Mouse (Mus musculus) forebrain, embryonic 13.5 days (tissue): ENCODE measurements around the gene Zbtb40. TPM values are rescaled to one million over a fixed set of nuclear protein-coding genes. Genes with fewer than 3 reads are reported as not detected.

Experiments used
- ATAC-seq: fragments of 200-750 bp; cut with Nextera tagmentation; 2 replicates; pipeline ENCODE4 v1.8.0; 2017
- H3K27ac ChIP-seq: fragments of 300-500 bp; sonication (generic); 2 replicates; pipeline ENCODE4 v1.5.1; 2015; ENCODE audit warnings: inconsistent platforms, mild to moderate bottlenecking, moderate library complexity
- H3K27me3 ChIP-seq: fragments of 300-500 bp; sonication (generic); 2 replicates; pipeline ENCODE4 v1.6.1; 2015; ENCODE audit warnings: mild to moderate bottlenecking, inconsistent platforms
- H3K36me3 ChIP-seq: fragments of 300-500 bp; sonication (generic); 2 replicates; pipeline ENCODE4 v1.6.1; 2015; ENCODE audit warnings: mild to moderate bottlenecking, inconsistent platforms; ENCODE audit not compliant: poor library complexity, severe bottlenecking
- H3K4me1 ChIP-seq: fragments of 300-500 bp; sonication (generic); 2 replicates; pipeline ENCODE4 v1.6.1; 2015; ENCODE audit warnings: inconsistent platforms
- H3K4me2 ChIP-seq: fragments of 300-500 bp; sonication (generic); 2 replicates; pipeline ENCODE4 v1.6.1; 2015; ENCODE audit warnings: inconsistent platforms, mild to moderate bottlenecking, moderate library complexity
- H3K4me3 ChIP-seq: fragments of 300-500 bp; sonication (generic); 2 replicates; pipeline ENCODE4 v1.5.1; 2015; ENCODE audit warnings: mild to moderate bottlenecking, inconsistent platforms
- H3K9ac ChIP-seq: fragments of 300-500 bp; sonication (generic); 2 replicates; pipeline ENCODE4 v1.6.1; 2015; ENCODE audit warnings: mild to moderate bottlenecking, inconsistent platforms
- H3K9me3 ChIP-seq: fragments of 300-500 bp; sonication (generic); replicated peaks from 2 replicates; pipeline ENCODE4 v1.6.1; 2016; ENCODE audit warnings: inconsistent platforms
- WGBS: fragments of 180-500 bp; shearing (Covaris S2); methylation state at CpG from one replicate; pipeline ENCODE4 v1.1.7; 2015; 5-methylcytosine and 5-hydroxymethylcytosine counted together
- polyA plus RNA-seq: library from polyadenylated mRNA; unstranded; fragments of >200 nt; fragmentation: Nextera tagmentation; extraction: Ambion mirVana; gene quantifications from 2 replicates; pipeline ENCODE4 v1.2.1, GENCODE M21; 2015

Gene Zbtb40
- 4.8 and 5.0 TPM in 2 replicates for polyA plus RNA-seq

DNA sequence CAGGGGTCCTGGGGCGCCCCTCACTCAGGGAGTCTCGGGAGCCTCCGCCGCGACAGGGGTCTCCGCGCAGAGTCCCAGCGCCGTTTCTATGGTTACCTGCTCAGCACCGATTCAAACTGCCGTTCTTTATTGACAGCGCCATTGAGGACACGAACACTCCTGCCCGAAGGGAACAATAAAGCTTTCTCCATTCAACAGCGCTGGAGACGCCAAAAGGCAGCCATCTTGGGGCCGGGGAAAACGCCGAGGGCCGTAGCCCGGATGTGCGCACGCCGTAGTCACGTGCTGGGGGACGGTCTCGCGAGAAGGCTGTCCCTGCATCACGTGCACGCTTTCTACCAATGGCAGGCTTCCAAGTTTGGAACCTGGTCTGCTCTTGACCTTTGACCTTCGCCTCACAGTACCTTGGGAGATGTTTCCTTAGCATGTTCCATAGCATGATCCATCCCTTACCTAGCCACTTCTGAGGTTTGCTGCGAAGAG, at the start of gene Zbtb40:
Zbtb40 (minus strand) TSS at position 252 of the 483 bp plus-strand sequence.
- peak within 1 kb of the TSS; percentile 80 for H3K27ac ChIP-seq
- ATAC-seq = peak; percentile 98
- H3K4me3 ChIP-seq = peak within 1 kb of the TSS; percentile 78
- WGBS = 1% methylated on average over 32 of the region's 32 CpGs
- no peaks in the 10 kb centered on the region for H3K36me3 ChIP-seq
- H3K27me3 ChIP-seq = peaks cover 40% of the 10 kb centered on the region
- H3K9ac ChIP-seq = peak within 1 kb of the TSS; percentile 82
- H3K4me2 ChIP-seq = peak within 1 kb of the TSS; percentile 79
- H3K9me3 ChIP-seq = no peaks in the 10 kb centered on the region; the same call in 1 of the 2 replicates
- peaks cover 20% of the 10 kb centered on the region for H3K4me1 ChIP-seq

DNA sequence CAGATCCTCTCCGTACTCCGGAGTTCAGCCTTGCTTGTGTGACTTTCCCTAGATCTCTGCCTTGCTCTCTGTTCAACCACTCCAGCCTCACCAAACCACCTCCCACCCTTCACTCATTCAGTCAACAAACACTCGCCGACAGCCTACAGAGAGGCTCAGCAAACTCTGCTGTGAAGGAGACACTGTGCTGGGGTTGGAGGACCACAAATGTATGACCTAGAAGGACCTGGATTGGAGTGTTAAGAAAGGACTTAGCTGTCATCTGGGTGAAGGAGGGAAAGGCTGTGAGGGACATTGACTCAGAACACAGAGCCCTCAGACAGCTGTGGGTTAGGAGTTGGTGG, 49.4 kb upstream of the Zbtb40 start:
- Histone ChIP-seq H3K36me3 (no peaks in the 10 kb centered on the region), H3K4me2 (no peak overlapping the region), H3K9ac (no peak overlapping the region), H3K4me1 (no peaks in the 10 kb centered on the region), H3K9me3 (no peaks in the 10 kb centered on the region), H3K27ac (no peak overlapping the region), H3K4me3 (no peak overlapping the region), H3K27me3 (no peaks in the 10 kb centered on the region)
- WGBS = 85% methylated on average over 4 of the region's 4 CpGs
- ATAC-seq = no peak

- no peak overlapping the region for H3K9ac ChIP-seq
- 84% methylated on average over 17 of the region's 17 CpGs for WGBS
- H3K27ac ChIP-seq = no peak overlapping the region
- H3K4me3 ChIP-seq = no peak overlapping the region
- no peaks in the 10 kb centered on the region for H3K36me3 ChIP-seq
- H3K9me3 ChIP-seq = no peaks in the 10 kb centered on the region
- no peaks in the 10 kb centered on the region for H3K27me3 ChIP-seq
- ATAC-seq = no peak
- H3K4me2 ChIP-seq = no peak overlapping the region
- H3K4me1 ChIP-seq = no peaks in the 10 kb centered on the region
Observed at GRCm38 (mm10) chr4:137097246-137097983, 48.8 kb upstream of the Zbtb40 start.

DNA sequence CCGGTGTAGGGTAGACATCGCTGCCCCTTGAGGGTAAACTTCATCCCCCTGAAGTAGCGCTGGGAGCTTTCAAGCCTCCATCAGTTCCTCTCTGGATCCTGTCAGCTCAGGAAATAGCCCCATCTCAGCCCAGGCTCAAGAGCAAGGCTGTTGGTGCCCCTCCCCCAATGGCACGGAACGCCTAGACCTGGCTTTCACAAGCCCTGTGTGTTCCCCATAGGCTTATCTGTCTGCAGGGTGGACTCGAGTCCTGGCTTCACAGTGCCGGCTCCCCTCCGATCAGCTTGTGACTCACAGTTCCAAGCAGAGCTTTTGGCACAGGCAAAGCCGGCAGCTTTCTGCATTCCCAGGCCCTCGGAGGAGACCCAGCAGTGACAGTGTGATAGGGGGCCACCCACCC, 47.8 kb upstream of the Zbtb40 start:
- ATAC-seq = no peak
- no peaks in the 10 kb centered on the region for H3K27me3 ChIP-seq
- no peak overlapping the region; the same call in 1 of the 2 replicates for H3K9ac ChIP-seq
- H3K4me1 ChIP-seq = no peaks in the 10 kb centered on the region
- H3K27ac ChIP-seq = no peak overlapping the region
- H3K9me3 ChIP-seq = no peaks in the 10 kb centered on the region
- 66% methylated on average over 10 of the region's 10 CpGs for WGBS
- no peak overlapping the region for H3K4me2 ChIP-seq
- H3K36me3 ChIP-seq = no peaks in the 10 kb centered on the region
- H3K4me3 ChIP-seq = no peak overlapping the region

- Histone ChIP-seq H3K27ac (no peak overlapping the region), H3K27me3 (0 out of 2 replicates have a peak, but pooled peaks cover 4% of the 10 kb centered on the region), H3K9me3 (no peaks in the 10 kb centered on the region), H3K4me1 (0 out of 2 replicates have a peak, but pooled peaks cover 6% of the 10 kb centered on the region), H3K9ac (no peak overlapping the region), H3K36me3 (no peaks in the 10 kb centered on the region), H3K4me2 (no peak overlapping the region), H3K4me3 (no peak overlapping the region)
- ATAC-seq = no peak
- WGBS = 40% methylated on average over 18 of the region's 18 CpGs
Observed at GRCm38 (mm10) chr4:137085083-137085810, 36.6 kb upstream of the Zbtb40 start.

GRCm38 (mm10) chr4:137082866-137083265, 34.3 kb upstream of the Zbtb40 start:
- WGBS = 76% methylated on average over 2 of the region's 2 CpGs
- no peak overlapping the region for H3K9ac ChIP-seq
- H3K4me1 ChIP-seq = 0 out of 2 replicates have a peak, but pooled peaks cover 6% of the 10 kb centered on the region
- H3K27me3 ChIP-seq = 0 out of 2 replicates have a peak, but pooled peaks cover 4% of the 10 kb centered on the region
- H3K36me3 ChIP-seq = no peaks in the 10 kb centered on the region
- H3K4me2 ChIP-seq = no peak overlapping the region
- no peak overlapping the region for H3K27ac ChIP-seq
- ATAC-seq = no peak
- H3K9me3 ChIP-seq = no peaks in the 10 kb centered on the region
- no peak overlapping the region for H3K4me3 ChIP-seq

DNA sequence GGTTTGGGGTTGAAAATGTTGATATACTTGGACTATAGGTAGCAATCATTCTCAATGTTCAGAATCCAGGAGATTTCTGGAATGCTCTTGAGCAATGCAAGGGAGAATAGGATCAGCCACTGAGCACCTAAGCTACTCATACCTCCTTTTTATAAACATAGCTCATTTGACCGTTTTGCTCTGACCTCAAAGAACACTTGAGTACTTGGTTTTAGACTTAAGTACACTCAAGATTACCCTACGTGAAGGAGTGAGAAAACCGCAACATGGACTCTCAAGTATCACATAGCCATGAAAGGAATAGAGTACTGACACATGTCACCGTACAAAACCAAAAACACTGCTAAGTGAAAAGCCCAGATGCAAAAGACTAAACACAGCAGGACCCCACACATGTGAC, 32.8 kb upstream of the Zbtb40 start:
- Histone ChIP-seq H3K27me3 (no peaks in the 10 kb centered on the region; the same call in 1 of the 2 replicates), H3K4me2 (no peak overlapping the region), H3K4me3 (no peak overlapping the region), H3K9ac (no peak overlapping the region), H3K27ac (no peak overlapping the region), H3K4me1 (0 out of 2 replicates have a peak, but pooled peaks cover 6% of the 10 kb centered on the region), H3K36me3 (no peaks in the 10 kb centered on the region), H3K9me3 (no peaks in the 10 kb centered on the region)
- WGBS = 90% methylated on average over 4 of the region's 4 CpGs
- no peak for ATAC-seq

DNA sequence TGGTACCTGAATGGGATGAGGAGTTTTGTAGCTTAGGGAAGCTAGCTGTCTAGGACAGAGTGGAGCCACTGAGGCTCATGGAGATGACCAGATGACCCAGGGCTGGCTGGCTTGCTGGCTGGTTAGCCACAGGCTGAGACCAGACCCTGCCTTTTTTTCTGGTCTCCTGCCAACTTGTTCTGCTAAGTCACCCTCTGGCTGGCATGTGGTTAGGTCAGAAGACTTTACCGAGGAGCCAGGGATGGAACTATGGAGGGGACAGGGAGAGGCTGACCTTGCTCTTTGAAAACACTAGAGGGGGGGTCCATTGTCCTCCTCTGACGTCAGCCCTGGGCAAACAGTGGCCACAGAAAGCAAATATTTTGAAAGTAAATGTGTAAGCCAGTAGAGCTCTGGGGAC, 28.6 kb upstream of the Zbtb40 start:
- H3K27ac ChIP-seq = no peak overlapping the region
- no peak for ATAC-seq

GRCm38 (mm10) chr4:137071204-137071603, 22.6 kb upstream of the Zbtb40 start:
- no peaks in the 10 kb centered on the region for H3K36me3 ChIP-seq
- 82% methylated on average over 6 of the region's 6 CpGs for WGBS
- no peaks in the 10 kb centered on the region for H3K9me3 ChIP-seq
- H3K4me3 ChIP-seq = no peak overlapping the region
- H3K4me2 ChIP-seq = no peak overlapping the region
- no peak overlapping the region for H3K9ac ChIP-seq
- peaks cover 4% of the 10 kb centered on the region; the same call in 1 of the 2 replicates for H3K4me1 ChIP-seq
- no peak for ATAC-seq
- no peak overlapping the region for H3K27ac ChIP-seq
- 0 out of 2 replicates have a peak, but pooled peaks cover 7% of the 10 kb centered on the region for H3K27me3 ChIP-seq

More for the DNA sequence above, 28.6 kb upstream of the Zbtb40 start:
- Histone ChIP-seq H3K36me3 (no peaks in the 10 kb centered on the region), H3K4me3 (no peak overlapping the region), H3K9ac (no peak overlapping the region), H3K4me1 (no peaks in the 10 kb centered on the region), H3K9me3 (no peaks in the 10 kb centered on the region), H3K4me2 (no peak overlapping the region), H3K27me3 (no peaks in the 10 kb centered on the region; the same call in 1 of the 2 replicates)
- WGBS = 49% methylated on average over 2 of the region's 2 CpGs

- no peak overlapping the region for H3K9ac ChIP-seq
- no peak overlapping the region for H3K4me2 ChIP-seq
- WGBS = 44% methylated on average over 8 of the region's 8 CpGs
- no peak for ATAC-seq
- no peaks in the 10 kb centered on the region for H3K36me3 ChIP-seq
- H3K27ac ChIP-seq = no peak overlapping the region
- peaks cover 7% of the 10 kb centered on the region; the same call in 1 of the 2 replicates for H3K27me3 ChIP-seq
- peaks cover 4% of the 10 kb centered on the region; the same call in 1 of the 2 replicates for H3K4me1 ChIP-seq
- H3K9me3 ChIP-seq = no peaks in the 10 kb centered on the region
- no peak overlapping the region for H3K4me3 ChIP-seq
Observed at GRCm38 (mm10) chr4:137068491-137068890, 19.9 kb upstream of the Zbtb40 start.

- WGBS = 72% methylated on average over 6 of the region's 6 CpGs
- no peaks in the 10 kb centered on the region for H3K9me3 ChIP-seq
- no peak overlapping the region for H3K4me3 ChIP-seq
- H3K4me2 ChIP-seq = no peak overlapping the region
- H3K4me1 ChIP-seq = peaks cover 4% of the 10 kb centered on the region; the same call in 1 of the 2 replicates
- H3K36me3 ChIP-seq = no peaks in the 10 kb centered on the region
- H3K27me3 ChIP-seq = peaks cover 7% of the 10 kb centered on the region; the same call in 1 of the 2 replicates
- no peak for ATAC-seq
- no peak overlapping the region for H3K27ac ChIP-seq
- no peak overlapping the region for H3K9ac ChIP-seq
Observed at GRCm38 (mm10) chr4:137065846-137066245, 17.2 kb upstream of the Zbtb40 start.

- Histone ChIP-seq H3K9me3 (peaks cover 4% of the 10 kb centered on the region; the same call in 1 of the 2 replicates), H3K36me3 (no peaks in the 10 kb centered on the region), H3K4me1 (no peaks in the 10 kb centered on the region), H3K9ac (no peak overlapping the region), H3K4me2 (no peak overlapping the region), H3K4me3 (no peak overlapping the region), H3K27me3 (peaks cover 62% of the 10 kb centered on the region), H3K27ac (no peak overlapping the region)
- ATAC-seq = no peak
- WGBS = 73% methylated on average over 3 of the region's 3 CpGs
Observed at GRCm38 (mm10) chr4:137054932-137055331, 6.3 kb upstream of the Zbtb40 start.
